Mouse (Mus musculus) liver, embryonic 15.5 days (tissue): ENCODE results near the gene Efcab9. TPM values are rescaled to one million over a fixed set of nuclear protein-coding genes. Genes with fewer than 3 reads are reported as not detected.

Source experiments
- ATAC-seq: fragments of 200-750 bp; cut with Nextera tagmentation; 2 replicates; pipeline ENCODE4 v1.8.0; 2017; ENCODE audit warnings: moderate number of reproducible peaks, mild to moderate bottlenecking, moderate library complexity; ENCODE audit not compliant: insufficient read depth
- H3K27ac ChIP-seq: fragments of 300-500 bp; sonication (generic); replicated peaks from 2 replicates; pipeline ENCODE4 v1.5.1; 2015; ENCODE audit warnings: mild to moderate bottlenecking, inconsistent platforms
- H3K27me3 ChIP-seq: fragments of 300-500 bp; sonication (generic); 2 replicates; pipeline ENCODE4 v1.6.1; 2015; ENCODE audit warnings: mild to moderate bottlenecking, inconsistent platforms
- H3K36me3 ChIP-seq: fragments of 300-500 bp; sonication (generic); replicated peaks from 2 replicates; pipeline ENCODE4 v1.6.1; 2015; ENCODE audit warnings: moderate library complexity, mild to moderate bottlenecking, inconsistent platforms
- H3K4me1 ChIP-seq: fragments of 300-500 bp; sonication (generic); replicated peaks from 2 replicates; pipeline ENCODE4 v1.6.1; 2015; ENCODE audit warnings: inconsistent platforms
- H3K4me2 ChIP-seq: fragments of 300-500 bp; sonication (generic); 2 replicates; pipeline ENCODE4 v1.6.1; 2015; ENCODE audit warnings: moderate library complexity, mild to moderate bottlenecking, inconsistent platforms
- H3K4me3 ChIP-seq: fragments of 300-500 bp; sonication (generic); replicated peaks from 2 replicates; pipeline ENCODE4 v1.5.1; 2015; ENCODE audit warnings: mild to moderate bottlenecking, inconsistent platforms
- H3K9ac ChIP-seq: fragments of 300-500 bp; sonication (generic); 2 replicates; pipeline ENCODE4 v1.6.1; 2015; ENCODE audit warnings: moderate library complexity, mild to moderate bottlenecking, inconsistent platforms
- H3K9me3 ChIP-seq: fragments of 300-500 bp; sonication (generic); replicated peaks from 2 replicates; pipeline ENCODE4 v1.6.1; 2016; ENCODE audit warnings: inconsistent platforms
- WGBS: fragments of 180-500 bp; shearing (Covaris S2); methylation state at CpG from one replicate; pipeline ENCODE4 v1.1.7; 2015; ENCODE audit warnings: mixed read lengths; ENCODE audit not compliant: insufficient replicate concordance; 5-methylcytosine and 5-hydroxymethylcytosine counted together
- polyA plus RNA-seq: library from polyadenylated mRNA; unstranded; fragments of >200 nt; fragmentation: Nextera tagmentation; extraction: Ambion mirVana; gene quantifications from 2 replicates; pipeline ENCODE4 v1.2.1, GENCODE M21; 2015

Efcab9 gene
- polyA plus RNA-seq, 1 experiment from 2014 or later, result 0.41 TPM

- Histone ChIP-seq H3K9ac (no peak overlapping the region), H3K27ac (no peak overlapping the region), H3K4me1 (peaks cover 58% of the 10 kb centered on the region), H3K4me3 (no peak overlapping the region), H3K36me3 (no peaks in the 10 kb centered on the region), H3K4me2 (no peak overlapping the region), H3K9me3 (no peaks in the 10 kb centered on the region), H3K27me3 (no peaks in the 10 kb centered on the region)
- peak; percentile 40 for ATAC-seq
- WGBS, result 42% methylated on average over 6 of the region's 6 CpGs
Observed at GRCm38 (mm10) chr11:32566184-32566583, 34.3 kb upstream of the Efcab9 start.

- no peaks in the 10 kb centered on the region for H3K9me3 ChIP-seq
- H3K27ac ChIP-seq, result no peak overlapping the region
- peak; percentile 33; the same call in 1 of the 2 replicates for ATAC-seq
- H3K9ac ChIP-seq, result no peak overlapping the region
- H3K4me2 ChIP-seq, result peak overlapping the region; percentile 18; the same call in 1 of the 2 replicates
- no peak overlapping the region for H3K4me3 ChIP-seq
- no peaks in the 10 kb centered on the region for H3K36me3 ChIP-seq
- H3K4me1 ChIP-seq, result peaks cover 58% of the 10 kb centered on the region
- H3K27me3 ChIP-seq, result no peaks in the 10 kb centered on the region
- 23% methylated on average over 8 of the region's 8 CpGs for WGBS
Observed at GRCm38 (mm10) chr11:32565088-32565487, 33.2 kb upstream of the Efcab9 start.

- Histone ChIP-seq H3K4me3 (no peak overlapping the region), H3K9ac (no peak overlapping the region), H3K36me3 (no peaks in the 10 kb centered on the region), H3K9me3 (no peaks in the 10 kb centered on the region), H3K4me2 (no peak overlapping the region), H3K4me1 (peaks cover 58% of the 10 kb centered on the region), H3K27ac (0 out of 2 replicates have a peak overlapping the region, but pooled peaks have one; percentile 3), H3K27me3 (no peaks in the 10 kb centered on the region)
- WGBS, result 32% methylated on average over 4 of the region's 4 CpGs
- ATAC-seq, result no peak
Observed at GRCm38 (mm10) chr11:32564629-32565028, 32.7 kb upstream of the Efcab9 start.

GRCm38 (mm10) chr11:32563660-32564059, 31.8 kb upstream of the Efcab9 start:
- H3K27me3 ChIP-seq, result no peaks in the 10 kb centered on the region
- H3K9me3 ChIP-seq, result no peaks in the 10 kb centered on the region
- no peak for ATAC-seq
- H3K9ac ChIP-seq, result no peak overlapping the region
- peaks cover 62% of the 10 kb centered on the region for H3K4me1 ChIP-seq
- WGBS, result 46% methylated on average over 3 of the region's 3 CpGs
- no peaks in the 10 kb centered on the region for H3K36me3 ChIP-seq
- H3K4me2 ChIP-seq, result no peak overlapping the region
- no peak overlapping the region for H3K4me3 ChIP-seq
- no peak overlapping the region for H3K27ac ChIP-seq

- H3K27ac ChIP-seq, result no peak overlapping the region
- WGBS, result 48% methylated on average over 5 of the region's 5 CpGs
- no peaks in the 10 kb centered on the region for H3K9me3 ChIP-seq
- no peak overlapping the region for H3K4me3 ChIP-seq
- no peak overlapping the region for H3K4me2 ChIP-seq
- H3K9ac ChIP-seq, result no peak overlapping the region
- H3K4me1 ChIP-seq, result peaks cover 65% of the 10 kb centered on the region
- no peak for ATAC-seq
- H3K27me3 ChIP-seq, result no peaks in the 10 kb centered on the region
- no peaks in the 10 kb centered on the region for H3K36me3 ChIP-seq
Observed at GRCm38 (mm10) chr11:32562706-32563105, 30.8 kb upstream of the Efcab9 start.

GRCm38 (mm10) chr11:32561465-32562355, 29.8 kb upstream of the Efcab9 start:
- no peak overlapping the region for H3K9ac ChIP-seq
- H3K4me1 ChIP-seq, result peaks cover 57% of the 10 kb centered on the region
- no peak overlapping the region for H3K4me2 ChIP-seq
- H3K4me3 ChIP-seq, result no peak overlapping the region
- no peak overlapping the region; the same call in 1 of the 2 replicates for H3K27ac ChIP-seq
- H3K9me3 ChIP-seq, result no peaks in the 10 kb centered on the region
- WGBS, result 41% methylated on average over 10 of the region's 10 CpGs
- no peaks in the 10 kb centered on the region for H3K36me3 ChIP-seq
- ATAC-seq, result no peak
- no peaks in the 10 kb centered on the region for H3K27me3 ChIP-seq

- Histone ChIP-seq H3K4me1 (peaks cover 52% of the 10 kb centered on the region), H3K27me3 (no peaks in the 10 kb centered on the region), H3K9me3 (no peaks in the 10 kb centered on the region), H3K27ac (no peak overlapping the region), H3K4me2 (no peak overlapping the region), H3K4me3 (no peak overlapping the region), H3K36me3 (no peaks in the 10 kb centered on the region), H3K9ac (no peak overlapping the region)
- 76% methylated on average over 12 of the region's 12 CpGs for WGBS
- ATAC-seq, result no peak
Observed at GRCm38 (mm10) chr11:32560015-32560770, 28.3 kb upstream of the Efcab9 start.

- 34% methylated on average over 8 of the region's 8 CpGs for WGBS
- H3K9me3 ChIP-seq, result no peaks in the 10 kb centered on the region
- no peak overlapping the region for H3K4me2 ChIP-seq
- H3K4me1 ChIP-seq, result peaks cover 52% of the 10 kb centered on the region
- H3K4me3 ChIP-seq, result no peak overlapping the region
- H3K9ac ChIP-seq, result no peak overlapping the region
- no peak for ATAC-seq
- H3K36me3 ChIP-seq, result no peaks in the 10 kb centered on the region
- no peak overlapping the region for H3K27ac ChIP-seq
- no peaks in the 10 kb centered on the region for H3K27me3 ChIP-seq
Observed at GRCm38 (mm10) chr11:32558677-32559076, 26.8 kb upstream of the Efcab9 start.

GRCm38 (mm10) chr11:32558026-32558425, 26.1 kb upstream of the Efcab9 start:
- 83% methylated on average over 4 of the region's 4 CpGs for WGBS
- Histone ChIP-seq H3K27me3 (no peaks in the 10 kb centered on the region), H3K4me3 (no peak overlapping the region), H3K4me2 (no peak overlapping the region), H3K9ac (no peak overlapping the region), H3K36me3 (no peaks in the 10 kb centered on the region), H3K9me3 (no peaks in the 10 kb centered on the region), H3K27ac (no peak overlapping the region; the same call in 1 of the 2 replicates), H3K4me1 (peaks cover 52% of the 10 kb centered on the region)
- ATAC-seq, result no peak

- Histone ChIP-seq H3K4me1 (peaks cover 53% of the 10 kb centered on the region), H3K9ac (no peak overlapping the region), H3K4me2 (no peak overlapping the region), H3K27me3 (no peaks in the 10 kb centered on the region), H3K27ac (no peak overlapping the region), H3K36me3 (no peaks in the 10 kb centered on the region), H3K4me3 (no peak overlapping the region), H3K9me3 (no peaks in the 10 kb centered on the region)
- WGBS, result 71% methylated on average over 10 of the region's 10 CpGs
- no peak for ATAC-seq
Observed at GRCm38 (mm10) chr11:32556333-32556990, 24.6 kb upstream of the Efcab9 start.
